Mouse (Mus musculus): Measurements from ENCODE around the gene Dnajc6. TPM values are rescaled to one million over a fixed set of nuclear protein-coding genes. Genes with fewer than 3 reads are reported as not detected.

Gene Dnajc6
- polyA plus RNA-seq, 1 experiment = 31.9 TPM

GRCm38 (mm10) chr4:101516434-101517168, 20.2 kb downstream of the Dnajc6 start:
- 0 out of 2 replicates have a peak, but pooled peaks cover 3% of the 10 kb centered on the region for H3K4me1 ChIP-seq (replicated peaks; ENCODE audit: control insufficient read depth, insufficient read depth, low read length)
- H3K27me3 ChIP-seq (ENCODE audit: control insufficient read depth, insufficient read depth, low read length) = no peaks in the 10 kb centered on the region
- H3K27ac ChIP-seq (ENCODE audit: control insufficient read depth, insufficient read depth, low read length) = no peak overlapping the region
- H3K4me3 ChIP-seq (ENCODE audit: control insufficient read depth, insufficient read depth, low read length) = no peak overlapping the region
- TF ChIP-seq POLR2A (IDR thresholded peaks at IDR 0.05; ENCODE audit: control insufficient read depth, extremely low read depth, insufficient read depth, low read length, poor library complexity) = no peak
- no peak for TF ChIP-seq CTCF (IDR thresholded peaks at IDR 0.05; ENCODE audit: borderline replicate concordance, control insufficient read depth, extremely low read depth, insufficient read depth, low read length, poor library complexity)
- 82% methylated on average over 17 of the region's 17 CpGs for WGBS
- no peak for DNase-seq
- H3K36me3 ChIP-seq (ENCODE audit: control insufficient read depth, insufficient read depth, low read length) = no peaks in the 10 kb centered on the region

- Histone ChIP-seq H3K4me3 (ENCODE audit: control insufficient read depth, insufficient read depth, low read length) (no peak overlapping the region), H3K36me3 (ENCODE audit: control insufficient read depth, insufficient read depth, low read length) (peaks cover 6% of the 10 kb centered on the region), H3K27ac (ENCODE audit: control insufficient read depth, insufficient read depth, low read length) (no peak overlapping the region), H3K27me3 (ENCODE audit: control insufficient read depth, insufficient read depth, low read length) (no peaks in the 10 kb centered on the region), H3K4me1 (replicated peaks; ENCODE audit: control insufficient read depth, insufficient read depth, low read length) (no peaks in the 10 kb centered on the region)
- TF ChIP-seq CTCF (IDR thresholded peaks at IDR 0.05; ENCODE audit: borderline replicate concordance, control insufficient read depth, extremely low read depth, insufficient read depth, low read length, poor library complexity) (no peak), POLR2A (IDR thresholded peaks at IDR 0.05; ENCODE audit: control insufficient read depth, extremely low read depth, insufficient read depth, low read length, poor library complexity) (no peak)
- 95% methylated on average over 4 of the region's 4 CpGs for WGBS
- no peak for DNase-seq
Observed at GRCm38 (mm10) chr4:101531901-101532300, 35.5 kb downstream of the Dnajc6 start.

- Histone ChIP-seq H3K4me1 (replicated peaks; ENCODE audit: control insufficient read depth, insufficient read depth, low read length) (no peaks in the 10 kb centered on the region), H3K27me3 (ENCODE audit: control insufficient read depth, insufficient read depth, low read length) (no peaks in the 10 kb centered on the region), H3K36me3 (ENCODE audit: control insufficient read depth, insufficient read depth, low read length) (no peaks in the 10 kb centered on the region), H3K4me3 (ENCODE audit: control insufficient read depth, insufficient read depth, low read length) (no peak overlapping the region), H3K27ac (ENCODE audit: control insufficient read depth, insufficient read depth, low read length) (no peak overlapping the region)
- TF ChIP-seq CTCF (IDR thresholded peaks at IDR 0.05; ENCODE audit: borderline replicate concordance, control insufficient read depth, extremely low read depth, insufficient read depth, low read length, poor library complexity) = no peak
- DNase-seq = no peak
- 96% methylated on average over 4 of the region's 4 CpGs for WGBS
Observed at GRCm38 (mm10) chr4:101540516-101540915, 44.1 kb downstream of the Dnajc6 start.

- WGBS = 36% methylated on average over 33 of the region's 33 CpGs
- no peak for DNase-seq
- TF ChIP-seq POLR2A (IDR thresholded peaks at IDR 0.05; ENCODE audit: control insufficient read depth, extremely low read depth, insufficient read depth, low read length, poor library complexity) (no peak), CTCF (IDR thresholded peaks at IDR 0.05; ENCODE audit: borderline replicate concordance, control insufficient read depth, extremely low read depth, insufficient read depth, low read length, poor library complexity) (no peak)
- Histone ChIP-seq H3K27ac (ENCODE audit: control insufficient read depth, insufficient read depth, low read length) (no peak overlapping the region), H3K4me3 (ENCODE audit: control insufficient read depth, insufficient read depth, low read length) (no peak overlapping the region), H3K36me3 (ENCODE audit: control insufficient read depth, insufficient read depth, low read length) (no peaks in the 10 kb centered on the region; the same call in 1 of the 2 replicates), H3K27me3 (ENCODE audit: control insufficient read depth, insufficient read depth, low read length) (no peaks in the 10 kb centered on the region), H3K4me1 (replicated peaks; ENCODE audit: control insufficient read depth, insufficient read depth, low read length) (peaks cover 9% of the 10 kb centered on the region)
Observed at GRCm38 (mm10) chr4:101549958-101550591, 53.6 kb downstream of the Dnajc6 start.

GRCm38 (mm10) chr4:101550671-101551161, 54.3 kb downstream of the Dnajc6 start:
- Histone ChIP-seq H3K4me1 (replicated peaks; ENCODE audit: control insufficient read depth, insufficient read depth, low read length) (peaks cover 9% of the 10 kb centered on the region), H3K27me3 (ENCODE audit: control insufficient read depth, insufficient read depth, low read length) (no peaks in the 10 kb centered on the region), H3K27ac (ENCODE audit: control insufficient read depth, insufficient read depth, low read length) (no peak overlapping the region), H3K36me3 (ENCODE audit: control insufficient read depth, insufficient read depth, low read length) (no peaks in the 10 kb centered on the region; the same call in 1 of the 2 replicates), H3K4me3 (ENCODE audit: control insufficient read depth, insufficient read depth, low read length) (no peak overlapping the region)
- TF ChIP-seq POLR2A (IDR thresholded peaks at IDR 0.05; ENCODE audit: control insufficient read depth, extremely low read depth, insufficient read depth, low read length, poor library complexity) (no peak), CTCF (IDR thresholded peaks at IDR 0.05; ENCODE audit: borderline replicate concordance, control insufficient read depth, extremely low read depth, insufficient read depth, low read length, poor library complexity) (no peak)
- WGBS = 22% methylated on average over 33 of the region's 33 CpGs
- DNase-seq = peak; percentile 15

- TF ChIP-seq CTCF (IDR thresholded peaks at IDR 0.05; ENCODE audit: borderline replicate concordance, control insufficient read depth, extremely low read depth, insufficient read depth, low read length, poor library complexity) = no peak
- TF ChIP-seq POLR2A (IDR thresholded peaks at IDR 0.05; ENCODE audit: control insufficient read depth, extremely low read depth, insufficient read depth, low read length, poor library complexity) = no peak
- no peaks in the 10 kb centered on the region; the same call in 1 of the 2 replicates for H3K36me3 ChIP-seq (ENCODE audit: control insufficient read depth, insufficient read depth, low read length)
- no peak overlapping the region for H3K27ac ChIP-seq (ENCODE audit: control insufficient read depth, insufficient read depth, low read length)
- peaks cover 9% of the 10 kb centered on the region for H3K4me1 ChIP-seq (replicated peaks; ENCODE audit: control insufficient read depth, insufficient read depth, low read length)
- 97% methylated on average over 4 of the region's 4 CpGs for WGBS
- no peak overlapping the region for H3K4me3 ChIP-seq (ENCODE audit: control insufficient read depth, insufficient read depth, low read length)
- no peaks in the 10 kb centered on the region for H3K27me3 ChIP-seq (ENCODE audit: control insufficient read depth, insufficient read depth, low read length)
- no peak for DNase-seq
Observed at GRCm38 (mm10) chr4:101551425-101551824, 55.0 kb downstream of the Dnajc6 start.
